Mouse (Mus musculus) spleen, adult 2 months (tissue): ENCODE data around the gene Lrguk.

Experiments used
- CTCF ChIP-seq: fragments of 200-500 bp; IDR thresholded peaks from 2 replicates; pipeline ENCODE4 v1.5.1; 2011; ENCODE audit warnings: mild to moderate bottlenecking, inconsistent platforms; ENCODE audit not compliant: insufficient read depth, insufficient read length, insufficient replicate concordance; ENCODE audit errors: extremely low read depth
- POLR2A ChIP-seq: fragments of 200-500 bp; IDR thresholded peaks from 2 replicates; pipeline ENCODE4 v1.6.1; 2011; ENCODE audit warnings: low read depth, low read length, inconsistent platforms

- TF ChIP-seq CTCF (no peak), POLR2A (no peak)
These were observed 15.1 kb downstream of the Lrguk start for GRCm38 (mm10) chr6:34044228-34044811.
